Mouse (Mus musculus): ENCODE measurements at regions not wholly inside any gene's neighbourhood (a gene's known extent, or its start where the extent isn't known, plus 50 kb on each side); places are given as distances from the start of the nearest gene placed in this dataset.

DNA sequence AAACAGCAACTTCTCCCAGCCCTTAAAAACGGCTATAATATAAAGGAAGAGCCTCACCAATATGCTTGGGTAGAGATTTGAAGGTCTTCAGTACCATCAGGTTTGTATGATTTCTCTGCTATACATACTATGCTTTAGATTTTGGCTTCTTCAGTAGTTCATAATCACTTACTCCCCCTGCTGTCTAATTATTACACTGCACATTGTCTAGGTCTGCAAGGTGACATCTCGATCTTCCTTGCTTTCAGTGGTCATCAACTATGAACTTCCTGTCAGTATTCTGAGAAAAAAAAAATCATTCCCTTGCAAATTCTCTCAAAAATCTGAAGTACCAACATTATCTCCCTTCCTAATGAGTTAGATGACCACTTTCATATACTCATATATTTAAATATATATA, 225.4 kb upstream of the Galnt5 start:
- DNase-seq (ENCODE audit: low read depth, low spot score), result peak; percentile 6
- no peaks in the 10 kb centered on the region for H3K36me3 ChIP-seq (ENCODE audit: control insufficient read depth, insufficient read depth, low read length, poor library complexity, severe bottlenecking)
- H3K27me3 ChIP-seq (ENCODE audit: control insufficient read depth, insufficient read depth, low read length, poor library complexity, severe bottlenecking), result no peaks in the 10 kb centered on the region

- Histone ChIP-seq H3K27me3 (ENCODE audit: control insufficient read depth, insufficient read depth, low read length, poor library complexity, severe bottlenecking) (no peaks in the 10 kb centered on the region), H3K36me3 (ENCODE audit: control insufficient read depth, insufficient read depth, low read length, poor library complexity, severe bottlenecking) (no peaks in the 10 kb centered on the region)
- no peak for DNase-seq (ENCODE audit: low read depth, low spot score)
These were observed 221.5 kb upstream of the Galnt5 start for GRCm38 (mm10) chr2:57776154-57776553.

GRCm38 (mm10) chr2:57780836-57781235, 216.8 kb upstream of the Galnt5 start:
- Histone ChIP-seq H3K36me3 (ENCODE audit: control insufficient read depth, insufficient read depth, low read length, poor library complexity, severe bottlenecking) (no peaks in the 10 kb centered on the region), H3K27me3 (ENCODE audit: control insufficient read depth, insufficient read depth, low read length, poor library complexity, severe bottlenecking) (no peaks in the 10 kb centered on the region)
- no peak for DNase-seq (ENCODE audit: low read depth, low spot score)

GRCm38 (mm10) chr2:57793519-57794296, 204.0 kb upstream of the Galnt5 start:
- no peak for DNase-seq (ENCODE audit: low read depth, low spot score)
- no peaks in the 10 kb centered on the region for H3K36me3 ChIP-seq (ENCODE audit: control insufficient read depth, insufficient read depth, low read length, poor library complexity, severe bottlenecking)

DNA sequence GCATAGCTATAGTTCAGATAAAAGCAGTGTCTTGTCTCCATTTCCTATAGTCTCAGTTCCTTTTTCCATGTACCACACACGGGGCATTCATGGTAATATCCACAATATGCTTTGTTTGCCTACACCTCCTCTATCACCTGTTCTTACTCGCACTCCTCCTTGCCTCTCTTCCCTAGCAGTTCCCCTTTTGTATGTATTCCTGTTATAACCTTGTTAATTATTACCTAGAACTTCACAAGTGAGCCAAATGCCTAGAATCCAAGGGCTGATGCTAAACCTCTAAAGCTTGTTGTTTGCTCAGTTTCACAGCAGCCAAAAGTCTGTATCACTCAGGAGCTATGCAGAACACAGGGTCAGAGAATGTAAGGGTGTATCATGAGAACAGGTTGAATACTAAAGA, 198.4 kb upstream of the Galnt5 start:
- no peak for DNase-seq (ENCODE audit: low read depth, low spot score)
- Histone ChIP-seq H3K27me3 (ENCODE audit: control insufficient read depth, insufficient read depth, low read length, poor library complexity, severe bottlenecking) (no peaks in the 10 kb centered on the region), H3K36me3 (ENCODE audit: control insufficient read depth, insufficient read depth, low read length, poor library complexity, severe bottlenecking) (no peaks in the 10 kb centered on the region)

More at GRCm38 (mm10) chr2:57793519-57794296, 204.0 kb upstream of the Galnt5 start:
- H3K27me3 ChIP-seq (ENCODE audit: control insufficient read depth, insufficient read depth, low read length, poor library complexity, severe bottlenecking), result no peaks in the 10 kb centered on the region

DNA sequence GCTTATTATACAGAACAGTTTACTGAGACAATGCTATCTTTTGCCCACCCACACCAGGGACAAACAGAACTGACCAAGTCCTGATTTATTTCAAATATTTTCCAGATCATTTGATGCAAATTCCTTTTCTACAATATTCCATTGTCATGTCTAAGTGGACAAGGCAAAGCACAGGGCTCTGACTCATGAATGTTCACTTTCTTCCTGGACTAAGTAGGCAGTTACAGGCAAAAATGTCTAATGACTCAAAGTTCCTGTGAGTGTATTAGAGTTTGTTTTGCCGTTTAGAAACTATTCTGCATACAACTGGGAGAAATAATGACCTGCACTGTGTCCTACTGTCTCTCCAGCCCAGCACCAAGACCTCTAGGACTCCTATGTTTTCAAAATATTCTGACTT, 189.8 kb upstream of the Galnt5 start:
- DNase-seq (ENCODE audit: low read depth, low spot score), result no peak
- Histone ChIP-seq H3K36me3 (ENCODE audit: control insufficient read depth, insufficient read depth, low read length, poor library complexity, severe bottlenecking) (no peaks in the 10 kb centered on the region), H3K27me3 (ENCODE audit: control insufficient read depth, insufficient read depth, low read length, poor library complexity, severe bottlenecking) (no peaks in the 10 kb centered on the region)

GRCm38 (mm10) chr2:57812996-57813395, 184.7 kb upstream of the Galnt5 start:
- no peak for DNase-seq (ENCODE audit: low read depth, low spot score)
- no peaks in the 10 kb centered on the region for H3K27me3 ChIP-seq (ENCODE audit: control insufficient read depth, insufficient read depth, low read length, poor library complexity, severe bottlenecking)
- no peaks in the 10 kb centered on the region for H3K36me3 ChIP-seq (ENCODE audit: control insufficient read depth, insufficient read depth, low read length, poor library complexity, severe bottlenecking)

DNA sequence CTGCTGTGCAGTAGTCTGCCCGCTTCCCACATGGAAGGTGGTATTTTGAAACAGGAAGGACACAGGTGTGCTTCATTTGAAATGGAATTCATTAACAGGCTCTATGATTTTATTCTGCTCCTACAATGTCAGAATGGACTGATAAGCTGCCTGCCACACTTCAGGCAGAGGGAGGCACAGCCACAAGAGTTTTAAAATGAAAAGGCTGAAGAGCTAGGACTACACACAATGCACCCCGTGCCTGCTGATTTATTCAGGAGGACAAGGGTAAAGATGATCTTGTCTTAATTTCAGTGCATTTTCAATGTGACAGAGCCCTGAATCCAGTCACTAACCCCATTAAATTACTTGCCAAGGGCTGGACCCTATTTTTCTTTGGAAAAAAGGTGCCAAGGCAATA, 177.3 kb upstream of the Galnt5 start:
- H3K27me3 ChIP-seq (ENCODE audit: control insufficient read depth, insufficient read depth, low read length, poor library complexity, severe bottlenecking), result no peaks in the 10 kb centered on the region
- H3K36me3 ChIP-seq (ENCODE audit: control insufficient read depth, insufficient read depth, low read length, poor library complexity, severe bottlenecking), result no peaks in the 10 kb centered on the region
- no peak for DNase-seq (ENCODE audit: low read depth, low spot score)

DNA sequence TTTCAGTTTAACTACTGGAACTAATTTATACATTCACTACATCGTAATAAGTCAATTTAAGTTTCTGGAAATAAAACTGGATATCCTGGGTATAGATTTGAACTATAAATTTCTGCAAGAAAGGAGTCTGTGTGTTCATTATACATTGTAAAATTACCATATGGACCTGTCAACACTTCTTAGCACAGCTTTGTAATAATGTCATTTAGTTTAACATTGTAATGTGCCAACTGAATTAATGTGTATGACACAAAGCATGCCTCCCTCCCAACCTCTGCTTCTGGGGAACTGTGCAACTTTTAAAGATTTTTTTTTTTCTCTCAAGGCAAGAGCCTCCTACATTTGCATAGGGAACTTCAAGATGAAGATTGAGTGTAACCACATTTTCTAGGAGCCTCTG, 176.8 kb upstream of the Galnt5 start:
- no peak for DNase-seq (ENCODE audit: low read depth, low spot score)
- H3K27me3 ChIP-seq (ENCODE audit: control insufficient read depth, insufficient read depth, low read length, poor library complexity, severe bottlenecking), result no peaks in the 10 kb centered on the region
- H3K36me3 ChIP-seq (ENCODE audit: control insufficient read depth, insufficient read depth, low read length, poor library complexity, severe bottlenecking), result no peaks in the 10 kb centered on the region

GRCm38 (mm10) chr2:57828284-57828683, 169.4 kb upstream of the Galnt5 start:
- no peaks in the 10 kb centered on the region for H3K36me3 ChIP-seq (ENCODE audit: control insufficient read depth, insufficient read depth, low read length, poor library complexity, severe bottlenecking)
- H3K27me3 ChIP-seq (ENCODE audit: control insufficient read depth, insufficient read depth, low read length, poor library complexity, severe bottlenecking), result no peaks in the 10 kb centered on the region
- no peak for DNase-seq (ENCODE audit: low read depth, low spot score)

DNA sequence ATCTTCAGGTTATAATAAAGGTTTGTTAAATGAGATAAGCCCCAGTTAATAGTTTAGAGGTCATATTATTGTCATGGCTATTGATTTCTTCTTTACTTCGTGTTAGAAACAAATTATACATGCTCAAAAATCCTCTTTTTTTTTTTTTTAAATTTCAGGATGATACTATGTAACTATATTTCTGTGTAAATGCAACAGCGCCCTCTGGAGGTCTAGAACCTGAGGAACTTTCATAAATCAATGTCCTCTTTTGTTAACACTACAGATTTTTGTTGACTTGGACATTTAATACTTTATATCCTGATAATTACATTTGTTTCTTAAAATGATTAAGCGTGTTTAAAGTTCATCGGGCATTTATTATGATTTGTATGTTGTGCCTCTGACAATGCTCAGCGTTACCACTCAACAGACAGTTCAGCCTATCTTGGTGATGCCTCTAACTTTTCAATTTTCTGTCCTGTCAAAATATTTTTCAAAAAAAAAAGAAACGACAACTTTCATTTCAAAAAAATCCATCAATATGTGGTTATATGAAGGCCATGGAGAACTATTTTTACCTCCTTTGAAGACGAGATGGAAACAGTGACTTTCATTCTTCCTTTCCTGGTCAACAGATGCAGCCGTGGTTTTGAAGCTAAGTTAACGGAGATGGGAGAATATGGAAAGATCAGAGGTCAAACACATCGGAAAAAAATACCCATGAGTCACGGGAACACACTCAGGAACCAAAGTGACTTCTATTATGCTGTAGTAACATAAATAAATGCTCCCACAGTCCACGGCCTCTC, 164.9 kb upstream of the Galnt5 start:
- H3K36me3 ChIP-seq (ENCODE audit: control insufficient read depth, insufficient read depth, low read length, poor library complexity, severe bottlenecking), result no peaks in the 10 kb centered on the region
- H3K27me3 ChIP-seq (ENCODE audit: control insufficient read depth, insufficient read depth, low read length, poor library complexity, severe bottlenecking), result no peaks in the 10 kb centered on the region
- DNase-seq (ENCODE audit: low read depth, low spot score), result peak; percentile 2

DNA sequence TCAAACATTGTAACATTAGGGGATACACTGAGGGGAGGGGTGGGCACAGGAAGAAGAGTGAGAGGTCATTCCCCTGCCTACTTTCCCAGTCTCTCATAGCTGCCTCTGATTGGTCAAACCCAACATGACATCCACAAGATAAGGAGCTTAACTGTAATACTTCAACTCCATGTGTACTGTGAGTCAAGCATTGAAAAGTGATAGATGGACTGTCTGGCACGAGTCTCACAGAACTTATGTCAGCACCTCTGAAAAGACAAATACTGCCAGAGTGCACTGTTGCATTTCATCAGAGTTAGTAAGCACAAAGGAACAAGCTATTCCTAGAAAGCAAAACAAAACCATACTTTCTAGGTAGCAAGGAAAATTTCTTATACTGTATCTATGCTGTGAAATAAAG, 152.5 kb upstream of the Galnt5 start:
- Histone ChIP-seq H3K36me3 (ENCODE audit: control insufficient read depth, insufficient read depth, low read length, poor library complexity, severe bottlenecking) (no peaks in the 10 kb centered on the region), H3K27me3 (ENCODE audit: control insufficient read depth, insufficient read depth, low read length, poor library complexity, severe bottlenecking) (no peaks in the 10 kb centered on the region)
- no peak for DNase-seq (ENCODE audit: low read depth, low spot score)

GRCm38 (mm10) chr2:57847707-57848106, 150.0 kb upstream of the Galnt5 start:
- DNase-seq (ENCODE audit: low read depth, low spot score), result no peak
- H3K36me3 ChIP-seq (ENCODE audit: control insufficient read depth, insufficient read depth, low read length, poor library complexity, severe bottlenecking), result no peaks in the 10 kb centered on the region
- H3K27me3 ChIP-seq (ENCODE audit: control insufficient read depth, insufficient read depth, low read length, poor library complexity, severe bottlenecking), result no peaks in the 10 kb centered on the region

- no peak for DNase-seq (ENCODE audit: low read depth, low spot score)
- Histone ChIP-seq H3K27me3 (ENCODE audit: control insufficient read depth, insufficient read depth, low read length, poor library complexity, severe bottlenecking) (no peaks in the 10 kb centered on the region), H3K36me3 (ENCODE audit: control insufficient read depth, insufficient read depth, low read length, poor library complexity, severe bottlenecking) (no peaks in the 10 kb centered on the region)
These were observed 148.2 kb upstream of the Galnt5 start for GRCm38 (mm10) chr2:57849338-57850057.

DNA sequence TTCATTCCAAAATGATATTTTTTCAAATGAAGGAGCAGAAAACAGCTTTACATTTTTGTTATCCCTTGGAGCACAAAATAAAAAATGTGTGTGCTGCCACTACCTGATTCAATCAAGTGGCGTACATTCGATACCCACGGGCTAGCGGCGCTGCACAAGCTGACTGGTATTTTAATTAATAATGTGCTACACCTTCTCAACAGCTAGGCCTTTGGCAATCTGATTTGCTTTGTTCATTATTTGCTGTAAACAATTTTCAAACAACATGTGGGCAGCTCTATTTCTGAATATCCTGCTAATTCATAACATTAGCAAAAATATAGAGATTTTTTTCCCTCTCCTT, 147.7 kb upstream of the Galnt5 start:
- Histone ChIP-seq H3K27me3 (ENCODE audit: control insufficient read depth, insufficient read depth, low read length, poor library complexity, severe bottlenecking) (no peaks in the 10 kb centered on the region), H3K36me3 (ENCODE audit: control insufficient read depth, insufficient read depth, low read length, poor library complexity, severe bottlenecking) (no peaks in the 10 kb centered on the region)
- DNase-seq (ENCODE audit: low read depth, low spot score), result no peak
